ENCODE assay signal across 23 mouse cellular contexts in genomic region chr5:17830536-17830935, GRCm38 (mm10). TPM values are rescaled to one million over a fixed set of nuclear protein-coding genes. Genes with fewer than 3 reads are reported as not detected.
DNase-seq lines count a peak whose midpoint lies in the region; ATAC-seq and TF ChIP-seq lines count a peak whose summit lies in the region.
"Had no signal": no experiment of that assay in that cellular context is flagged by ENCODE, and none has a peak within 500 bp of the region (broad histone marks: within the 10 kb centered on the region; RNA-seq: fewer than 3 reads in every experiment).

No protein-coding gene starts in this region.

- no peak for DNase-seq in heart, adult 2 months
- DNase-seq in heart, adult 8-10 months (ENCODE audit: low spot score), result no peak
- no peak for DNase-seq in lung, adult 2 months
- no peak for DNase-seq in kidney, postnatal 36 days
- DNase-seq in cerebellum, postnatal 4 days (ENCODE audit: low spot score in 2 of 2), result no peak
- DNase-seq: adrenal gland, adult 8-10 months; cerebellum, adult 9-11 months; embryo, embryonic 11 days; kidney, postnatal 10 days; lung, adult 18-20 months; right cerebral cortex, postnatal 4 days had no signal

- intact Hi-C loops in heart, adult 2 months (cut with DNase I), result loop anchor here (5.0 kb wide), 2 partner anchors 162 to 212 kb away; no protein-coding TSS in a partner anchor

- TF ChIP-seq CTCF in heart, adult 2 months (IDR thresholded peaks at IDR 0.05), result no peak
- no peak for TF ChIP-seq CTCF in lung, adult 2 months (IDR thresholded peaks at IDR 0.05; ENCODE audit: insufficient read depth, low read length)

- H3K27ac ChIP-seq in heart, adult 2 months, result peak overlapping the region; percentile 90
- H3K27ac ChIP-seq in lung, embryonic 15.5 days, result peak overlapping the region; percentile 78
- H3K27ac ChIP-seq in brown adipose tissue, adult 24 weeks (replicated peaks; ENCODE audit: low read depth, low read length), result peak overlapping the region; percentile 88
- H3K27ac ChIP-seq: embryonic facial prominence, embryonic 15.5 days; forebrain, embryonic 13.5 days; heart, embryonic 15.5 days; hindbrain, embryonic 13.5 days; limb, embryonic 10.5 days; midbrain, embryonic 12.5 days; neural tube, embryonic 15.5 days had no signal

- H3K4me2 ChIP-seq in lung, embryonic 15.5 days, result no peak overlapping the region; the same call in 1 of the 2 replicates
- H3K4me2 ChIP-seq: embryonic facial prominence, embryonic 15.5 days; forebrain, embryonic 13.5 days; heart, embryonic 15.5 days; hindbrain, embryonic 13.5 days; midbrain, embryonic 12.5 days; neural tube, embryonic 15.5 days had no signal

- H3K9ac ChIP-seq in heart, adult 2 months (ENCODE audit: low read depth, low read length), result peak overlapping the region; percentile 66; the same call in 1 of the 2 replicates
- H3K9ac ChIP-seq in lung, embryonic 15.5 days, result no peak overlapping the region
- H3K9ac ChIP-seq: embryonic facial prominence, embryonic 15.5 days; forebrain, embryonic 13.5 days; heart, embryonic 15.5 days; hindbrain, embryonic 13.5 days; midbrain, embryonic 12.5 days; neural tube, embryonic 15.5 days had no signal

- H3K9me3 ChIP-seq in lung, embryonic 15.5 days, result no peaks in the 10 kb centered on the region
- H3K9me3 ChIP-seq: embryonic facial prominence, embryonic 15.5 days; forebrain, embryonic 13.5 days; heart, embryonic 15.5 days; hindbrain, embryonic 13.5 days; limb, embryonic 10.5 days; midbrain, embryonic 12.5 days; neural tube, embryonic 15.5 days had no signal

- H3K27me3 ChIP-seq in heart, adult 2 months (ENCODE audit: control insufficient read depth, insufficient read depth, low read length), result no peaks in the 10 kb centered on the region
- H3K27me3 ChIP-seq in lung, embryonic 15.5 days, result no peaks in the 10 kb centered on the region
- H3K27me3 ChIP-seq: embryonic facial prominence, embryonic 15.5 days; forebrain, embryonic 13.5 days; heart, embryonic 15.5 days; hindbrain, embryonic 13.5 days; midbrain, embryonic 12.5 days; neural tube, embryonic 15.5 days had no signal

- peak overlapping the region; percentile 45 for H3K4me3 ChIP-seq in heart, adult 2 months
- no peak overlapping the region for H3K4me3 ChIP-seq in lung, embryonic 15.5 days
- H3K4me3 ChIP-seq in lung, adult 2 months (replicated peaks; ENCODE audit: extremely low read depth, low read depth, low read length), result no peak overlapping the region
- H3K4me3 ChIP-seq in brown adipose tissue, adult 24 weeks (ENCODE audit: insufficient read depth, low read depth, low read length), result peak overlapping the region; percentile 53
- H3K4me3 ChIP-seq: embryonic facial prominence, embryonic 15.5 days; forebrain, embryonic 13.5 days; heart, embryonic 15.5 days; hindbrain, embryonic 13.5 days; limb, embryonic 10.5 days; midbrain, embryonic 12.5 days; myocyte; neural tube, embryonic 15.5 days had no signal

- WGBS in heart, adult 2 months, result 18% methylated on average over 2 of the region's 2 CpGs
- WGBS in lung, embryonic 15.5 days, result 30% methylated on average over 2 of the region's 2 CpGs
- WGBS in lung, adult 2 months, result 20% methylated on average over 2 of the region's 2 CpGs

- TF ChIP-seq EP300 in heart, adult 2 months (IDR thresholded peaks at IDR 0.05; ENCODE audit: insufficient read depth, low read depth, low read length), result no peak

- ATAC-seq in lung, embryonic 15.5 days (ENCODE audit: borderline replicate concordance, extremely low read depth, low FRiP score, low TSS enrichment), result no peak
- 0 out of 2 replicates have a peak, but pooled peaks have one; percentile 4 for ATAC-seq in megakaryocyte progenitor cell, adult 5-6 weeks (replicated peaks; ENCODE audit: poor library complexity)
- ATAC-seq: forebrain, embryonic 13.5 days had no signal

- H3K4me1 ChIP-seq in heart, adult 2 months (ENCODE audit: control insufficient read depth, insufficient read depth, low read length), result peaks cover 3% of the 10 kb centered on the region
- 0 out of 2 replicates have a peak, but pooled peaks cover 2% of the 10 kb centered on the region for H3K4me1 ChIP-seq in lung, embryonic 15.5 days
- peaks cover 6% of the 10 kb centered on the region for H3K4me1 ChIP-seq in lung, adult 2 months (ENCODE audit: control insufficient read depth, insufficient read depth, low read length)
- H3K4me1 ChIP-seq in brown adipose tissue, adult 24 weeks (ENCODE audit: control insufficient read depth, insufficient read depth, insufficient read length, low read length), result peaks cover 5% of the 10 kb centered on the region
- H3K4me1 ChIP-seq: embryonic facial prominence, embryonic 15.5 days; forebrain, embryonic 13.5 days; heart, embryonic 15.5 days; hindbrain, embryonic 13.5 days; limb, embryonic 10.5 days; midbrain, embryonic 12.5 days; neural tube, embryonic 15.5 days had no signal

- no peak for TF ChIP-seq POLR2A in heart, adult 2 months (IDR thresholded peaks at IDR 0.05; ENCODE audit: insufficient read depth, low read depth, low read length)
- TF ChIP-seq POLR2A in lung, adult 2 months (IDR thresholded peaks at IDR 0.05; ENCODE audit: borderline replicate concordance, extremely low read depth, low read depth, low read length), result no peak

- peaks cover 4% of the 10 kb centered on the region; the same call in 1 of the 2 replicates for H3K79me2 ChIP-seq in heart, adult 2 months (replicated peaks; ENCODE audit: control insufficient read depth, insufficient read depth, low read length)

- peaks cover 51% of the 10 kb centered on the region for H3K36me3 ChIP-seq in heart, adult 2 months (ENCODE audit: control insufficient read depth, insufficient read depth, low read length)
- no peaks in the 10 kb centered on the region for H3K36me3 ChIP-seq in lung, embryonic 15.5 days
- H3K36me3 ChIP-seq: embryonic facial prominence, embryonic 15.5 days; hindbrain, embryonic 13.5 days; limb, embryonic 10.5 days; midbrain, embryonic 12.5 days; neural tube, embryonic 15.5 days had no signal

RNA-seq across cellular contexts. Expression of gene Cd36, which starts 58.1 kb away (rescaled TPM):
- total RNA-seq in heart, adult 2 months (2021), result 1,000 to 10,000 TPM; 1,665 to 1,999 TPM
- polyA plus RNA-seq in heart, adult 2 months (2012; rRNA removed), result 341 and 831 TPM in 2 replicates
- 1,000 to 10,000 TPM; 1,805 to 2,010 (median 1,953) TPM for total RNA-seq in heart, adult 8-10 months (2022)
- 17.5 and 23.0 TPM in 2 replicates for polyA plus RNA-seq in lung, embryonic 15.5 days (2015; fragmentation: Nextera tagmentation; extraction: Ambion mirVana)
- 154 and 256 TPM in 2 replicates for polyA plus RNA-seq in lung, adult 2 months (2012; rRNA removed)
- polyA plus RNA-seq in brown adipose tissue, adult 24 weeks (2012; ENCODE audit: insufficient read depth, insufficient read length, missing spikeins), result 1,463 and 1,631 TPM in 2 replicates
- total RNA-seq in megakaryocyte progenitor cell, adult 5-6 weeks (2015), result 0.98 and 1.6 TPM in 2 replicates
- total RNA-seq in megakaryocyte progenitor cell, adult 5-6 weeks (2017), result 0.92 and 2.9 TPM in 2 replicates
- total RNA-seq: granulocyte monocyte progenitor cell, adult 5-6 weeks had no signal

Comparison
In these comparisons a context has a peak if more than half of its experiments do, and no peak if none do; other contexts are left out.
1. H3K4me3 ChIP-seq: peak in heart, adult 2 months (single experiment) and brown adipose tissue, adult 24 weeks (single experiment); none in lung, embryonic 15.5 days (single experiment) and lung, adult 2 months (single experiment).
2. Peak in every context shown above with its lines, with median percentiles within 50 percentile points of each other: H3K27ac ChIP-seq.